Mouse (Mus musculus) ES-E14 (cell line): ENCODE measurements around the gene Gprin1.

Experiments
- HCFC1 ChIP-seq: IDR thresholded peaks from 2 replicates; pipeline ENCODE4 v1.6.1; 2012; ENCODE audit warnings: low read length, inconsistent platforms, borderline replicate concordance; ENCODE audit not compliant: insufficient read depth
- MAFK ChIP-seq: IDR thresholded peaks from 2 replicates; pipeline ENCODE4 v1.6.1; 2014; ENCODE audit warnings: mild to moderate bottlenecking, low read depth, low read length, inconsistent platforms; ENCODE audit not compliant: insufficient read depth

GRCm38 (mm10) chr13:54714996-54715395, 34.7 kb downstream of the Gprin1 start:
- TF ChIP-seq HCFC1 (no peak), MAFK (no peak)
